Mouse (Mus musculus) limb, embryonic 15.5 days (tissue): Measurements from ENCODE around the gene Tbx15. TPM values are rescaled to one million over a fixed set of nuclear protein-coding genes. Genes with fewer than 3 reads are reported as not detected.
"Not testable (repeated sequence)": the region's sequence is repeated elsewhere in the genome, so short reads cannot be mapped to it uniquely, and the experiment has no call there.

Experiments
- ATAC-seq: fragments of 200-750 bp; cut with Nextera tagmentation; 2 replicates; pipeline ENCODE4 v1.8.0; 2017; ENCODE audit warnings: low read depth, moderate TSS enrichment; ENCODE audit not compliant: insufficient number of reproducible peaks, low FRiP score, low TSS enrichment
- H3K27ac ChIP-seq: fragments of 300-500 bp; sonication (generic); 2 replicates; pipeline ENCODE4 v1.5.1; 2015; ENCODE audit warnings: moderate library complexity, mild to moderate bottlenecking, inconsistent platforms
- H3K27me3 ChIP-seq: fragments of 300-500 bp; sonication (generic); 2 replicates; pipeline ENCODE4 v1.6.1; 2015; ENCODE audit warnings: inconsistent platforms
- H3K36me3 ChIP-seq: fragments of 300-500 bp; sonication (generic); 2 replicates; pipeline ENCODE4 v1.6.1; 2015; ENCODE audit warnings: inconsistent platforms
- H3K4me1 ChIP-seq: fragments of 300-500 bp; sonication (generic); 2 replicates; pipeline ENCODE4 v1.6.1; 2015; ENCODE audit warnings: inconsistent platforms
- H3K4me2 ChIP-seq: fragments of 300-500 bp; sonication (generic); 2 replicates; pipeline ENCODE4 v1.6.1; 2015; ENCODE audit warnings: mild to moderate bottlenecking, inconsistent platforms
- H3K4me3 ChIP-seq: fragments of 300-500 bp; sonication (generic); 2 replicates; pipeline ENCODE4 v1.5.1; 2015; ENCODE audit warnings: mild to moderate bottlenecking, inconsistent platforms
- H3K9ac ChIP-seq: fragments of 300-500 bp; sonication (generic); 2 replicates; pipeline ENCODE4 v1.6.1; 2015; ENCODE audit warnings: inconsistent platforms
- H3K9me3 ChIP-seq: fragments of 300-500 bp; sonication (generic); 2 replicates; pipeline ENCODE4 v1.6.1; 2016; ENCODE audit warnings: inconsistent platforms
- WGBS: fragments of 180-500 bp; shearing (Covaris S2); methylation state at CpG from one replicate; pipeline ENCODE4 v1.1.7; 2015; 5-methylcytosine and 5-hydroxymethylcytosine counted together
- polyA plus RNA-seq: library from polyadenylated mRNA; unstranded; fragments of >200 nt; fragmentation: Nextera tagmentation; extraction: Ambion mirVana; gene quantifications from 2 replicates; pipeline ENCODE4 v1.2.1, GENCODE M21; 2015

Tbx15 gene
- polyA plus RNA-seq, 1 experiment from 2014 or later, result 21.9 TPM

DNA sequence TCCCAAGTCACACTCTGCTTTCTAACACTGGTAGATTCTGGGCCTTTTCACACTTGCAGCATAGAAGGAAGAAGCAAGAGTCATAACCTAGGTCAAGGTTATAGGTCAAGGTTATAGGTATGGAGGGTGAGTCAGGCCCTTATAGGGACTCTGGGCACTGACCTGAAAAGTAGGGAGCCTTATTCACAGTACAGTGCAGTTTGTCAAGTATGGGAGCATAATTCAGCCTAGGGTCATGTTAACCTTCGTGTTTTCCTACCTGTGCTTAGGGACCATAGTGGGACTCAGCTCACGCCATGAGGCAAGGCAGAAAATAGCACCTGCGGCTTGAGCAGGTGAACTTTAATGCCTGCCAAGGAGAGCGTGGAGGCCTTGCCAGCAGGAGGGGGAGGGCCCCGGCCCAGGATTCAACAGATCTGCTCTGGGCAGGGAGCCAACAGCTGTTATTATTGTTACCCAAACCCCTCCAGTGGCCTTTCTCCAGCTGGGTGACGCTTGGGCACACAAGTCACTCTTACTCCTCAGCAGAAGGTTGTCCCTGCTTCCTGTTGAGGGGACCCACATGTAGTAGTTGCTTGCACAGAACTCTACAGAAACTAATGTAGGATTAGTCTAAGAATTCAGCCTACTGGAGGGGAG is 50.0 kb downstream of the Tbx15 start:
- Histone ChIP-seq H3K4me2 (no peak overlapping the region), H3K27me3 (no peaks in the 10 kb centered on the region), H3K9me3 (no peaks in the 10 kb centered on the region), H3K4me3 (no peak overlapping the region), H3K27ac (no peak overlapping the region), H3K36me3 (no peaks in the 10 kb centered on the region), H3K9ac (no peak overlapping the region), H3K4me1 (peaks cover 14% of the 10 kb centered on the region)
- ATAC-seq, result peak; percentile 55; the same call in 1 of the 2 replicates
- WGBS, result 17% methylated on average over 6 of the region's 6 CpGs

DNA sequence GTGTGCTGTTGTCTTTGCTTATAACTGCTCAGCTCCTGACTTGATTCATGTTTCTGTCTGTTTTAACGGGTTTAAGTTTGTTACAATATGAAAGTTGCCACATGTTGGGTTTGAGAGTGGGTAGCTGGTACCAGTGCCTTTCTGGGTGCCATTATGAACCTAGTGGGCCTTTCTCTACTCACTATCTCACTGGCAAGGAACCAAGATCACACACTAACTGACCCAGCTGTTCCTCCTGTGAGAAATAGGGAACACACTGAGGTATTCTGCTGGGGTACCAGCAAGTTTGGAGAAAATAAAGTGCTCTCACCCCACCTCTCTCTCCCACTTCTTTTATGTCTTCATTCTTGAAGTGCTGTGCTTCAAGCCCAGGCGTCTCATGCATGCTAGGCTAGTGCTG is 50.7 kb downstream of the Tbx15 start:
- Histone ChIP-seq H3K4me1 (peaks cover 14% of the 10 kb centered on the region), H3K27ac (no peak overlapping the region), H3K4me3 (no peak overlapping the region), H3K4me2 (no peak overlapping the region), H3K9ac (no peak overlapping the region), H3K36me3 (no peaks in the 10 kb centered on the region), H3K27me3 (no peaks in the 10 kb centered on the region), H3K9me3 (no peaks in the 10 kb centered on the region)
- WGBS, result 81% methylated on average over 2 of the region's 2 CpGs
- no peak for ATAC-seq

DNA sequence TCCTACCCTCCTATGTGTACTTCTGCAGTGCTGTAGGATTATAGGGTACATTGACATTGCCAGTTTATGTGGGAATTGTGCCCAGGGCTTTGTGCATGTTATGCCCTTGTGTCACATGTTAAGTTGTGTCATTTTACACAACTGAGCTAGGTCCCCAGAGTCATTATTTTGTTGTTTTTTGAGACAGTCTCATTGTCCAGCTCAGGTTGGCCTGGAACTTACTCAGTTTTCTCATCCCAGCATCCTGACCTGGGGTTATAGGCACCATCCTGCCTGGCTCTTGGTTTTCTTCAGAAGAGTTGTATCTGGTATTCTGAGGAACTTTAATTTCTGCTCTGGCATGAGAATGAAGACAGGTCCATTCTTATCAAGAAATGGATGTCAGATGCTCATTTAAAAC is 51.2 kb downstream of the Tbx15 start:
- no peak overlapping the region for H3K4me3 ChIP-seq
- no peak overlapping the region for H3K27ac ChIP-seq
- no peaks in the 10 kb centered on the region for H3K27me3 ChIP-seq
- H3K9me3 ChIP-seq, result no peaks in the 10 kb centered on the region
- peaks cover 14% of the 10 kb centered on the region for H3K4me1 ChIP-seq
- H3K36me3 ChIP-seq, result no peaks in the 10 kb centered on the region
- H3K4me2 ChIP-seq, result no peak overlapping the region
- no peak for ATAC-seq
- H3K9ac ChIP-seq, result no peak overlapping the region

- ATAC-seq, result no peak
- H3K4me2 ChIP-seq, result no peak overlapping the region
- no peaks in the 10 kb centered on the region for H3K9me3 ChIP-seq
- H3K4me3 ChIP-seq, result no peak overlapping the region
- peaks cover 14% of the 10 kb centered on the region for H3K4me1 ChIP-seq
- H3K27me3 ChIP-seq, result no peaks in the 10 kb centered on the region
- no peak overlapping the region for H3K9ac ChIP-seq
- no peaks in the 10 kb centered on the region for H3K36me3 ChIP-seq
- 54% methylated on average over 3 of the region's 3 CpGs for WGBS
- no peak overlapping the region for H3K27ac ChIP-seq
Measured at GRCm38 (mm10) chr3:99292531-99292931, 52.4 kb downstream of the Tbx15 start.

- H3K4me1 ChIP-seq, result peaks cover 10% of the 10 kb centered on the region
- not testable (repeated sequence) for ATAC-seq, H3K4me2 ChIP-seq, H3K9ac ChIP-seq, H3K27ac ChIP-seq, H3K36me3 ChIP-seq, H3K9me3 ChIP-seq, H3K27me3 ChIP-seq, H3K4me3 ChIP-seq
- WGBS, result 81% methylated on average over 1 of the region's 1 CpGs
Measured at GRCm38 (mm10) chr3:99294209-99294608, 54.0 kb downstream of the Tbx15 start.

DNA sequence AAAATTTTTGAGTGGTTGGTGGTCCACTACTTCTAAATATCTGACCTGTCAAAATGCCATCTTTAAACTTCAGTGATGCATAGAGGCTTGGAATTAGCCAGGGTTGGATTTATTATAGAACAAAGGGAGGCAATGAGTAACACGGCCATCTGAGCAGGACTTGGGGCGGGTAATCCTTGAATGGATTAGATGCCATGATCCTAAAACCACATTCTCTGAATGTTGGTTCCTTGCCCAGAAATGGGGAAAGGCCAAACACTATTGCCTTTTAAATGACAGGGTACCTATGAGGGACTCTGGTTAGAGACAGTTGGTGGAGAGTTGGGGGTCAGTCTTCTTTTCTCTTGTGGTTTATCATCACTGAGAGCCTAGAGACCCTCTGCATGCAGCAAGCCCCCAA is 55.1 kb downstream of the Tbx15 start:
- H3K4me3 ChIP-seq, result no peak overlapping the region
- H3K4me1 ChIP-seq, result peaks cover 2% of the 10 kb centered on the region
- H3K4me2 ChIP-seq, result no peak overlapping the region
- H3K9me3 ChIP-seq, result no peaks in the 10 kb centered on the region
- ATAC-seq, result no peak
- no peaks in the 10 kb centered on the region for H3K36me3 ChIP-seq
- H3K9ac ChIP-seq, result no peak overlapping the region
- H3K27me3 ChIP-seq, result no peaks in the 10 kb centered on the region
- H3K27ac ChIP-seq, result no peak overlapping the region
- WGBS, result 48% methylated on average over 2 of the region's 2 CpGs

GRCm38 (mm10) chr3:99296186-99296585 is 56.0 kb downstream of the Tbx15 start:
- Histone ChIP-seq H3K27me3 (no peaks in the 10 kb centered on the region), H3K36me3 (no peaks in the 10 kb centered on the region; the same call in 1 of the 2 replicates), H3K27ac (no peak overlapping the region), H3K4me1 (no peaks in the 10 kb centered on the region), H3K9ac (no peak overlapping the region), H3K4me3 (no peak overlapping the region), H3K4me2 (no peak overlapping the region), H3K9me3 (no peaks in the 10 kb centered on the region)
- WGBS, result 87% methylated on average over 5 of the region's 5 CpGs
- ATAC-seq, result no peak

DNA sequence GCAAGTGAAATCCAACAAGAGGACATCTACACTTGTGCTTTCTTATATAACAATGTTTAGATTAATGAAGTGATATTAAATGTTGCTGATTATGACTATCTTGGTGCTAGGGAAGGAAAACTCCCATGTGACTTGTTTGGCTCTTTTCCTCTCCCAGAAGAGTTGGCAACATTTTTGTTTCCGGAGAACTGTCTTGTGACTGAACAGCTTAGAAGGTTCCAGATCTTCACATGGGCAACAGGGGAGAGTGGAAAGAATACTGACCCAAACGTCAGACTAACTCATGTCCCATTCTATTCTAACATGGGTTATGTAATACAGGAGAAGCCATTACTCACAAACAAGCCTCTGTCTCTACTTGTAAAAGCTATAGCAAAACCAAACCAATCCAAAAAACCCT is 60.7 kb downstream of the Tbx15 start:
- no peak overlapping the region for H3K9ac ChIP-seq
- H3K4me1 ChIP-seq, result no peaks in the 10 kb centered on the region
- H3K4me3 ChIP-seq, result no peak overlapping the region
- no peak overlapping the region for H3K27ac ChIP-seq
- no peak overlapping the region for H3K4me2 ChIP-seq
- no peak for ATAC-seq
- H3K27me3 ChIP-seq, result no peaks in the 10 kb centered on the region
- 69% methylated on average over 2 of the region's 2 CpGs for WGBS
- H3K9me3 ChIP-seq, result no peaks in the 10 kb centered on the region
- no peaks in the 10 kb centered on the region; the same call in 1 of the 2 replicates for H3K36me3 ChIP-seq

DNA sequence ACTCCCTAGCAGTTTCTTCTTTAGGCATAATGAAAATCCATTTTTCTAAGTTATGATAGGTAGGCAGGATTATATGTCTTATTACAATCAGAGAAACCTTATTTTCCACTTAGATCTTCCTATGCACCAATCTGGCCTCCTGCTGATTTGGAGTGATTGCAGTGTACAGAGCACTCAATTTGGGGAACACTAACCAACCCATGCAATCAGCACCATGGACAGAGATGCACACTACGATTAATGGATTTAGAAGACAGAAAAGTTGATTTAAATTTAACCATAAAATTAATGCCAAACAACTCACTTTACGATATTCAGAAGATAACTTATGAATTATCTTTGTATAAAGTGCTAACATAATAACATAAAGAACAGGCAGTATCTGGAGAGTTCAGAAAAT is 70.7 kb downstream of the Tbx15 start:
- Histone ChIP-seq H3K27ac (no peak overlapping the region), H3K27me3 (no peaks in the 10 kb centered on the region), H3K4me1 (no peaks in the 10 kb centered on the region), H3K9me3 (no peaks in the 10 kb centered on the region), H3K4me3 (no peak overlapping the region), H3K36me3 (peaks cover 15% of the 10 kb centered on the region), H3K4me2 (no peak overlapping the region), H3K9ac (no peak overlapping the region)
- WGBS, result 41% methylated on average over 2 of the region's 2 CpGs
- ATAC-seq, result no peak

DNA sequence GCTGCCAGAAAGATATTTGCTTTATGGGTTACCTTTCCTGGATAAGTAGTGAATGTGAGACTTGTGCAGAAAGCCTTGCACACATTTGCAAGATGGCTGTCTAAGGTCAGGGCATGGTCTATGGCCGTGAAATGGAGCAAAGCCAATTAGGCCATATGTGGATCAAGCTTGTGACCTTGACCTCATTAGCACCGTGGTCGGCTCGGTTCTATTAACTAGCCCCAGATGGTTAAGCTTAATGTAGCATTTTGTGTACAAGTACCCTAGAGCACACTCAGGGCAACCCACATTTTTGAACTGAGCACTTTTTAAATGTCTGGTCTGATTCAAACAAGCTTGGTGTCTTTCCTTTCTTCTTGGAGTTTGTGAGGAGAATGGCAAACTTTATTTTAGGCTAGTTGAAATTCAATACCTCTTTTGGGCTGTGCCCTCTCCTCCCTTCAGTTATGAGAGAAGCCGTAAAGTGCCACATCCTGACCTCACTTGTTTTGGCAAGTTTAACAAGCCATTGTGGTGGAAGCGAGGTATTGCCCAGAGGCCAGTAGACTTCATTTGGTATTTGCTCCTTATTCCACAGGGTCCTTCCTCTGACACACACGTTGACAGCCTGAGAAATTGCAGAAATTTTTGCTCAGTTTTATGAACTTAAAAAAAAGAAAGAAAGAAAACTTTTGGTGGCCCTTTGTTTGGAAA is 71.9 kb downstream of the Tbx15 start:
- 14% methylated on average over 7 of the region's 7 CpGs for WGBS
- no peak overlapping the region for H3K4me2 ChIP-seq
- H3K9me3 ChIP-seq, result no peaks in the 10 kb centered on the region
- H3K9ac ChIP-seq, result no peak overlapping the region
- no peak overlapping the region for H3K4me3 ChIP-seq
- H3K27ac ChIP-seq, result no peak overlapping the region
- no peaks in the 10 kb centered on the region for H3K4me1 ChIP-seq
- H3K27me3 ChIP-seq, result no peaks in the 10 kb centered on the region
- ATAC-seq, result no peak
- H3K36me3 ChIP-seq, result peaks cover 26% of the 10 kb centered on the region

DNA sequence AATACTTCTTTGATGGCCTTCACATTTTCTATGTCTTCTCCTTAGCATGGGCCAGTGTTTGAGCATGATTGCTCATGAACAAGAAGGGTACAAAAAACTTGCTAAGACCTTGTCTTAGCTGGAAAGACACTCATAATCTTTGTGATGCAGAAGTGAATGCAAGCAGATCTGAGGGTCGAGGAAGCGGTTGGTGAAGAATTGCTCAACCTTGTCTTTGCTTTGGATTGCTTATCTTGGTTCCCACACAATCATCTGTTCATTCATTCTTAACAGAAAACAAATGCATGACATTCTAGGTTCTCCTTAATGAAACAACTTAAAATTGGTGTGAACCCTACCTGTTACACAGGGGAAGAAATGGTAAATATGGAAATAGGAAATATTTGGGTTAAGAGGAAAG is 82.2 kb downstream of the Tbx15 start:
- peaks cover 24% of the 10 kb centered on the region for H3K36me3 ChIP-seq
- H3K27me3 ChIP-seq, result no peaks in the 10 kb centered on the region
- WGBS, result 91% methylated on average over 2 of the region's 2 CpGs
- no peak for ATAC-seq
- no peaks in the 10 kb centered on the region for H3K4me1 ChIP-seq
- H3K9me3 ChIP-seq, result no peaks in the 10 kb centered on the region
- H3K4me2 ChIP-seq, result no peak overlapping the region
- no peak overlapping the region for H3K27ac ChIP-seq
- H3K4me3 ChIP-seq, result no peak overlapping the region
- no peak overlapping the region for H3K9ac ChIP-seq

- no peaks in the 10 kb centered on the region for H3K9me3 ChIP-seq
- ATAC-seq, result no peak
- no peak overlapping the region for H3K4me3 ChIP-seq
- H3K4me1 ChIP-seq, result no peaks in the 10 kb centered on the region
- H3K27me3 ChIP-seq, result no peaks in the 10 kb centered on the region
- 83% methylated on average over 5 of the region's 5 CpGs for WGBS
- H3K9ac ChIP-seq, result no peak overlapping the region
- no peak overlapping the region for H3K4me2 ChIP-seq
- peaks cover 11% of the 10 kb centered on the region for H3K36me3 ChIP-seq
- H3K27ac ChIP-seq, result no peak overlapping the region
Measured at GRCm38 (mm10) chr3:99329316-99329715, 89.1 kb downstream of the Tbx15 start.
